Mouse (Mus musculus) limb, embryonic 14.5 days (tissue): ENCODE results near the gene Myh7b. TPM values are rescaled to one million over a fixed set of nuclear protein-coding genes. Genes with fewer than 3 reads are reported as not detected.
A peak's percentile ranks its signal among the peaks of the same experiment; 100 is the strongest.

Experiments
- ATAC-seq: fragments of 200-750 bp; cut with Nextera tagmentation; 2 replicates; pipeline ENCODE4 v1.8.0; 2017; ENCODE audit warnings: low read depth, moderate number of reproducible peaks, moderate TSS enrichment; ENCODE audit not compliant: low FRiP score
- DNase-seq: peaks from one replicate; pipeline ENCODE4 v3.0.0-alpha.2; 2015; ENCODE audit warnings: low spot score
- H3K27ac ChIP-seq: fragments of 300-500 bp; sonication (generic); replicated peaks from 2 replicates; pipeline ENCODE4 v1.5.1; 2014; ENCODE audit warnings: low read depth, mild to moderate bottlenecking, low read length, moderate library complexity, mixed read lengths
- H3K27me3 ChIP-seq: fragments of 300-500 bp; sonication (generic); 2 replicates; pipeline ENCODE4 v1.6.1; 2014; ENCODE audit warnings: low read length, mixed read lengths; ENCODE audit not compliant: control insufficient read depth, insufficient read depth
- H3K36me3 ChIP-seq: fragments of 300-500 bp; sonication (generic); 2 replicates; pipeline ENCODE4 v1.6.1; 2014; ENCODE audit warnings: mild to moderate bottlenecking, low read length, moderate library complexity, mixed read lengths; ENCODE audit not compliant: control insufficient read depth, insufficient read depth
- H3K4me1 ChIP-seq: fragments of 300-500 bp; sonication (generic); 2 replicates; pipeline ENCODE4 v1.6.1; 2014; ENCODE audit warnings: antibody characterized with exemption, low read length, mixed read lengths; ENCODE audit not compliant: control insufficient read depth, insufficient read depth
- H3K4me2 ChIP-seq: fragments of 300-500 bp; sonication (generic); replicated peaks from 2 replicates; pipeline ENCODE4 v1.6.1; 2014; ENCODE audit warnings: low read depth, mild to moderate bottlenecking, low read length, moderate library complexity; ENCODE audit not compliant: severe bottlenecking
- H3K4me3 ChIP-seq: fragments of 300-500 bp; sonication (generic); replicated peaks from 2 replicates; pipeline ENCODE4 v1.5.1; 2014; ENCODE audit warnings: low read length
- H3K9ac ChIP-seq: fragments of 300-500 bp; sonication (generic); 2 replicates; pipeline ENCODE4 v1.6.1; 2014; ENCODE audit warnings: mild to moderate bottlenecking, low read depth, low read length, moderate library complexity; ENCODE audit not compliant: severe bottlenecking
- H3K9me3 ChIP-seq: fragments of 300-500 bp; sonication (generic); 2 replicates; pipeline ENCODE4 v1.6.1; 2016; ENCODE audit warnings: low read length; ENCODE audit not compliant: control insufficient read depth
- POLR2A ChIP-seq: fragments of 200-500 bp; IDR thresholded peaks from 2 replicates; pipeline ENCODE4 v1.8.0; 2012; ENCODE audit warnings: inconsistent platforms, mild to moderate bottlenecking, moderate library complexity, borderline replicate concordance; ENCODE audit not compliant: insufficient read depth, insufficient read length; ENCODE audit errors: extremely low read depth
- WGBS: fragments of 180-500 bp; shearing (Covaris S2); extraction: QIAGEN DNeasy Blood & Tissue Kit; methylation state at CpG from one replicate; pipeline ENCODE4 v1.1.7; 2014; 5-methylcytosine and 5-hydroxymethylcytosine counted together
- polyA plus RNA-seq, 2 experiments: library from polyadenylated mRNA; depleted of rRNA in 1 of 2; stranded (reverse) in 1 of 2; unstranded in 1 of 2; fragments of >200 nt; fragmentation: Nextera tagmentation in 1 of 2; extraction: Ambion mirVana in 1 of 2; gene quantifications; 2 replicates each; pipeline versions ENCODE4 v1.2.1 to v1.2.3; 2012 to 2014

The Myh7b gene
- polyA plus RNA-seq, 2 experiments = 5.0 to 27.0 TPM

DNA sequence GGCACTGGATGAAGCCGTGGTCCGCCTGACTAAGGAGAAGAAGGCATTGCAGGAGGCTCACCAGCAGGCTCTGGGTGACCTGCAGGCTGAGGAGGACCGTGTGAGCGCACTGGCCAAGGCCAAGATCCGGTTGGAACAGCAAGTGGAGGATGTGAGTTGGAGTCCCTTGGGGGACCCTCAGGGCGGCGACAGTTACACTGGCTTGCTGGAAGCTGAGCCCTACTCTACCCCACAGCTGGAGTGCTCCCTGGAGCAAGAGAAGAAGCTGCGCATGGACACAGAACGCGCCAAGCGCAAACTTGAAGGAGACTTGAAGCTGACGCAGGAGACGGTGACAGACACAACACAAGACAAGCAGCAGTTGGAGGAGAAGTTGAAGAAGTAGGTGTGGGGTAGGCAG is 17.5 kb downstream of the Myh7b start:
- H3K4me3 ChIP-seq = no peak overlapping the region
- DNase-seq (no peak), ATAC-seq (no peak)
- no peak overlapping the region for H3K4me2 ChIP-seq
- peaks cover 36% of the 10 kb centered on the region for H3K36me3 ChIP-seq
- H3K27me3 ChIP-seq = peaks cover 70% of the 10 kb centered on the region
- H3K27ac ChIP-seq = no peak overlapping the region
- no peak for TF ChIP-seq POLR2A
- no peaks in the 10 kb centered on the region for H3K4me1 ChIP-seq
- 78% methylated on average over 13 of the region's 13 CpGs for WGBS
- no peak overlapping the region for H3K9ac ChIP-seq
- H3K9me3 ChIP-seq = no peaks in the 10 kb centered on the region

DNA sequence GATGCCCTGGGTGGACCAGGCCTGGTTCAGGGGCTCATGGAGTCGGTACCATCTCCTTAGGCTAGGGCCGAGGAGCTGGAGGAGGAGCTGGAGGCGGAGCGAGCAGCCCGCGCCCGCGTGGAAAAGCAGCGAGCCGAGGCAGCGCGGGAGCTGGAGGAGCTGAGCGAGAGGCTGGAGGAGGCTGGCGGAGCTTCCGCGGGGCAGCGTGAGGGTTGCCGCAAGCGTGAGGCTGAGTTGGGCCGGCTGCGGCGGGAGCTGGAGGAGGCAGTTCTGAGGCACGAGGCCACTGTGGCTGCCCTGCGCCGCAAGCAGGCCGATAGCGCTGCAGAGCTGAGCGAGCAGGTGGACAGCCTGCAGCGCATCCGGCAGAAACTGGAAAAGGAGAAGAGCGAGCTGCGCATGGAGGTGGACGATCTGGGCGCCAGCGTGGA is 18.2 kb downstream of the Myh7b start:
- Histone ChIP-seq H3K4me3 (peak overlapping the region; percentile 36), H3K36me3 (peaks cover 43% of the 10 kb centered on the region), H3K4me1 (no peaks in the 10 kb centered on the region), H3K27me3 (peaks cover 70% of the 10 kb centered on the region), H3K4me2 (peak overlapping the region; percentile 69), H3K27ac (no peak overlapping the region), H3K9ac (0 out of 2 replicates have a peak overlapping the region, but pooled peaks have one; percentile 38), H3K9me3 (no peaks in the 10 kb centered on the region)
- TF ChIP-seq POLR2A = no peak
- DNase-seq (no peak), ATAC-seq (peak; percentile 44; the same call in 1 of the 2 replicates)
- 2% methylated on average over 18 of the region's 35 CpGs for WGBS

GRCm38 (mm10) chr2:155630153-155630552 is 19.1 kb downstream of the Myh7b start:
- H3K4me3 ChIP-seq = no peak overlapping the region
- H3K36me3 ChIP-seq = peaks cover 52% of the 10 kb centered on the region
- H3K27me3 ChIP-seq = peaks cover 70% of the 10 kb centered on the region
- no peak overlapping the region for H3K9ac ChIP-seq
- H3K27ac ChIP-seq = no peak overlapping the region
- TF ChIP-seq POLR2A = no peak
- 24% methylated on average over 20 of the region's 20 CpGs for WGBS
- DNase-seq (no peak), ATAC-seq (no peak)
- no peaks in the 10 kb centered on the region for H3K4me1 ChIP-seq
- no peak overlapping the region for H3K4me2 ChIP-seq
- no peaks in the 10 kb centered on the region for H3K9me3 ChIP-seq

DNA sequence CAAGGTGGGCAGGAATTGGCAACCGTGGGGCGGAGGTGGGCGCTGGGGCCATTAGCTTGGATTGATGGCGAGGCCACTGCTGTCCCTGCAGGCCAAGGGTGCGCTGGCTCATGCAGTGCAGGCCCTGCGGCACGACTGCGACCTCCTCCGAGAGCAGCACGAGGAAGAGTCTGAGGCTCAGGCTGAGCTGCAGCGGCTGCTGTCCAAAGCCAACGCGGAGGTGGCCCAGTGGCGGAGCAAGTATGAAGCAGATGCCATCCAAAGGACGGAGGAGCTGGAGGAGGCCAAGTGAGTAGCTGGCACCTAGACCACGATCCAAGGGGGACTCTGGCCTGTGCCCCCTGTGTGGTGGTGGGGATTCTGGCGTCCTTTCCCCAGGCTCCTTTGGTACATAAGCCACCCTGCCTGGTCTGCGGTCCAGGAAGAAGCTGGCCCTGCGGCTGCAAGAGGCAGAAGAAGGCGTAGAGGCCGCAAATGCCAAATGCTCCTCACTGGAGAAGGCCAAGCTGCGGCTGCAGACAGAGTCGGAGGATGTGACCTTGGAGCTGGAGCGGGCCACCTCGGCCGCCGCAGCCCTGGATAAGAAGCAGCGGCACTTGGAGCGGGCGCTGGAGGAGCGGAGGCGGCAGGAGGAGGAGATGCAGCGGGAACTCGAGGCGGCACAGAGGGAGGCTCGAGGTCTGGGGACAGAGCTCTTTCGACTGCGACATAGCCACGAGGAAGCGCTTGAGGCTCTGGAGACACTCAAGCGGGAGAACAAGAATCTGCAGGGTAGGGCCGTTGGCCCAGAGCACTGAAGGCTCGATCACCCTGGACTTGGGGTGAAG is 19.8 kb downstream of the Myh7b start:
- H3K9me3 ChIP-seq = no peaks in the 10 kb centered on the region
- no peak for ATAC-seq

DNA sequence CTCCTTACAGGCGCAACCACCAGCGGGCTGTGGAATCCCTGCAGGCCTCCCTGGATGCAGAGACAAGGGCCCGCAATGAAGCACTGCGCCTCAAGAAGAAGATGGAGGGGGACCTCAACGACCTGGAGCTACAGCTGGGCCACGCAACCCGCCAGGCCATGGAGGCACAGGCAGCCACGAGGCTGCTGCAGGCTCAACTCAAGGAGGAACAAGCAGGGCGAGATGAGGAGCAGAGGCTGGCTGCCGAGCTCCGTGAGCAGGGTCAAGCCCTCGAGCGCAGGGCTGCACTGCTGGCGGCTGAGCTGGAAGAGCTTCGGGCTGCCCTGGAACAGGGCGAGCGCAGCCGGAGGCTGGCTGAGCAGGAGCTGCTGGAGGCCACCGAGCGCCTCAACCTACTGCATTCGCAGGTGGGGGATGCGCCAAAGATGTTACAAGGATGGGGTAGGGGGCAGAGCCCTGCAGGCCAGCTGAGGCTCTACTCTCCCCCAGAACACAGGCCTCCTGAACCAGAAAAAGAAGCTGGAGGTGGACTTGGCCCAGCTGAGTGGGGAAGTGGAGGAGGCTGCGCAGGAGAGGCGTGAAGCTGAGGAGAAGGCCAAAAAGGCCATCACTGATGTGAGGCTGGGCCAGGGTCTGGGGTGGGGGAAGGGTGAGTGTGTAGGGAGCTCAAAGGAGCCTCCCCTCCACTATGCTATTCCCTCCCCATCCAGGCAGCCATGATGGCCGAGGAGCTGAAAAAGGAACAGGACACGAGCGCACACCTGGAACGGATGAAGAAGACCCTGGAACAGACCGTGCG is 21.3 kb downstream of the Myh7b start:
- WGBS = 75% methylated on average over 28 of the region's 30 CpGs
- H3K9me3 ChIP-seq = no peaks in the 10 kb centered on the region
- DNase-seq (no peak), ATAC-seq (no peak)
- no peaks in the 10 kb centered on the region for H3K4me1 ChIP-seq
- peaks cover 61% of the 10 kb centered on the region for H3K27me3 ChIP-seq
- H3K27ac ChIP-seq = no peak overlapping the region
- no peak overlapping the region for H3K4me2 ChIP-seq
- H3K36me3 ChIP-seq = peaks cover 74% of the 10 kb centered on the region
- H3K4me3 ChIP-seq = no peak overlapping the region
- H3K9ac ChIP-seq = no peak overlapping the region
- no peak for TF ChIP-seq POLR2A

More for the DNA sequence above, 19.8 kb downstream of the Myh7b start:
- Histone ChIP-seq H3K27ac (no peak overlapping the region), H3K4me3 (no peak overlapping the region), H3K4me1 (no peaks in the 10 kb centered on the region), H3K4me2 (no peak overlapping the region), H3K36me3 (peaks cover 58% of the 10 kb centered on the region), H3K9ac (0 out of 2 replicates have a peak overlapping the region, but pooled peaks have one; percentile 7), H3K27me3 (peaks cover 70% of the 10 kb centered on the region)
- no peak for DNase-seq
- TF ChIP-seq POLR2A = no peak
- WGBS = 21% methylated on average over 41 of the region's 43 CpGs
